Mouse (Mus musculus): ENCODE measurements around the gene Spem2. TPM values are rescaled to one million over a fixed set of nuclear protein-coding genes. Genes with fewer than 3 reads are reported as not detected.
"Not testable (repeated sequence)": the region's sequence is repeated elsewhere in the genome, so short reads cannot be mapped to it uniquely, and the experiment has no call there.

Spem2 gene
- not detected in 2 replicates for polyA plus RNA-seq (2015; fragmentation: Nextera tagmentation; extraction: Ambion mirVana)

DNA sequence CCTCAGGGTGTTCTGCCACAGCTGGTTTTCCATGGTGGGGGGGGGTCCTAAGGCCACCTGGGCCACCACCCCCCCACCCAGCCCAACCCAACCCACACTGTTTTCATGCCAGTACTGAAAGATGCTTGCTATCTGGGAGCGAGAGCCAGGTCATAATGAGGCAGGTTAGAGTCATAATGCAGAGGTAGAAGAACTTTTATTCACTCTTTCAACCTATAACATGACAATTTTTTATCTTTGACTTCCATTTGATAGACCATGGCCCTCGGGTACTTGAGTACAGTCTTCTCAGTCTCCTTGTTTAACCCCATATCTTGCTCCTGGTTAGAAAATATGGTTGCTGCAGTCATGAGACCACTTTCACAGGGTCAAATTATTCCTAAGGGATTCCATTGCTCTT lies at the start of gene Spem2:
TSS of gene Spem2 (minus strand) at position 101 of the 400 bp plus-strand sequence.
- Histone ChIP-seq H3K27me3 (ENCODE audit: control insufficient read depth, insufficient read depth, low read length) (no peaks in the 10 kb centered on the region), H3K9me3 (replicated peaks; ENCODE audit: control insufficient read depth, low read length) (0 out of 2 replicates have a peak, but pooled peaks cover 3% of the 10 kb centered on the region), H3K9ac (ENCODE audit: low read length) (no peak within 1 kb of the TSS), H3K4me3 (ENCODE audit: low read length) (no peak within 1 kb of the TSS), H3K27ac (ENCODE audit: low read length) (no peak within 1 kb of the TSS), H3K4me2 (ENCODE audit: low read depth, low read length) (no peak within 1 kb of the TSS), H3K36me3 (ENCODE audit: control insufficient read depth, insufficient read depth) (no peaks in the 10 kb centered on the region), H3K4me1 (ENCODE audit: control insufficient read depth, insufficient read depth, low read length) (no peaks in the 10 kb centered on the region)
- ATAC-seq (replicated peaks; ENCODE audit: extremely low read depth, insufficient read depth, low FRiP score), result no peak
- 69% methylated on average over 2 of the region's 2 CpGs for WGBS

DNA sequence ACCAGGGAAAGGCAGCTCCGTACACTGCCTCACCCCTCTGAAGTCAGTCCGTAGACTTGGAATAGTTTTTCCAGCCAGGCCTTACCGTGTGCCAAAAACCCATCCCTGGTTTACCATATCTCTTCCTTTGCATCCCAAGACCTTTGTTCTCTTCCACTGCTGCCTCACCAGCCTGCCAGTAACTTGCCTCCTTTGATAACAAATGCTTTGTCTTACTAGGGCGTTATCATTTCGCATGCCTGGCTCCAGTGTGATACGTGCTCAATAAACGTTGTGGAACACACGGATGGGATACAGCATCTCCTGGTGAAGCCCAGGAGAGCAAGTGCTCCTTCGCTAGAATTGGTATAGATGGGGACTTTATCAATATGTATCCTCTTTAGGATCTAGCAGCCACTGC lies 49.1 kb upstream of the Spem2 start:
- ATAC-seq (replicated peaks; ENCODE audit: extremely low read depth, insufficient read depth, low FRiP score), result no peak
- H3K9ac ChIP-seq (ENCODE audit: low read length), result no peak overlapping the region
- H3K9me3 ChIP-seq (replicated peaks; ENCODE audit: control insufficient read depth, low read length), result no peaks in the 10 kb centered on the region
- WGBS, result 45% methylated on average over 9 of the region's 9 CpGs
- peaks cover 3% of the 10 kb centered on the region for H3K4me1 ChIP-seq (ENCODE audit: control insufficient read depth, insufficient read depth, low read length)
- H3K27ac ChIP-seq (ENCODE audit: low read length), result no peak overlapping the region
- no peaks in the 10 kb centered on the region for H3K27me3 ChIP-seq (ENCODE audit: control insufficient read depth, insufficient read depth, low read length)
- no peaks in the 10 kb centered on the region for H3K36me3 ChIP-seq (ENCODE audit: control insufficient read depth, insufficient read depth)
- H3K4me2 ChIP-seq (ENCODE audit: low read depth, low read length), result no peak overlapping the region
- H3K4me3 ChIP-seq (ENCODE audit: low read length), result no peak overlapping the region

GRCm38 (mm10) chr11:69865561-69865960 lies 47.3 kb upstream of the Spem2 start:
- Histone ChIP-seq H3K27me3 (ENCODE audit: control insufficient read depth, insufficient read depth, low read length) (no peaks in the 10 kb centered on the region), H3K9me3 (replicated peaks; ENCODE audit: control insufficient read depth, low read length) (no peaks in the 10 kb centered on the region), H3K27ac (ENCODE audit: low read length) (no peak overlapping the region), H3K4me1 (ENCODE audit: control insufficient read depth, insufficient read depth, low read length) (peaks cover 3% of the 10 kb centered on the region), H3K4me2 (ENCODE audit: low read depth, low read length) (no peak overlapping the region), H3K4me3 (ENCODE audit: low read length) (no peak overlapping the region), H3K36me3 (ENCODE audit: control insufficient read depth, insufficient read depth) (no peaks in the 10 kb centered on the region), H3K9ac (ENCODE audit: low read length) (no peak overlapping the region)
- ATAC-seq (replicated peaks; ENCODE audit: extremely low read depth, insufficient read depth, low FRiP score), result no peak
- 79% methylated on average over 9 of the region's 9 CpGs for WGBS

DNA sequence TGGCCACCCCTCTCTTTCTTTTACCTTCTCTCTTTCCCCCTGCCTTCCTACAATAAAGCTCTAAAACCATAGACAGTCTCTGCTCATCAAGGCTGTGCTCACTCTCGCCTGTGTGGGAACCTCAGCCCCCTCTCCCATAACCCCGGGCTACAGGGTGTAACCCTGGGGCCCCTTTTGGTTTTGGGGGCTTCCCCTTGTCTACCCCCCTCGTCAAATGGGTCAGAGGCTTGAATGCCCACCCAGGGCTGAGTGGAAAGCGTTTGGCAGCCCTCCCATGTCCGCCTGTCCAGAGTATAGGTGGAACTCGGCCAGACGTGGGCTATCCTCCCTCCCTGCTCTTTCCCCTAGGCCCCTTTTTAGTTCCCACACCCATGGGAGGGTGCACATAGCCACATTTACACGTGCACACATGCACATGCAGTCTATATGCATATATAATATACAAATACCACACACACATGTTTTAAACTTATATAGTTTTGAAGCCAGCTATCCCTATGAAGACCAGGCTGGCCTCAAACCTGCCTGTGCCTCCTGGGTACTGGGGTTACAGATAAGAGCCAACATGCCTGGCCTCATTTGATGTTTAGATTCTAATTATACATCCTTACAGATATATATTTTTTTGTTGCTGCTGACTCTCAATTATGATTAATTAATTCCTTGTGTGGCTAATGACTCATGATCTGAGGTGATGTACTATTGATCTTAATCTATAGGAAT lies 46.0 kb upstream of the Spem2 start:
- no peak overlapping the region; the same call in 1 of the 2 replicates for H3K9ac ChIP-seq (ENCODE audit: low read length)
- no peaks in the 10 kb centered on the region for H3K36me3 ChIP-seq (ENCODE audit: control insufficient read depth, insufficient read depth)
- no peaks in the 10 kb centered on the region for H3K27me3 ChIP-seq (ENCODE audit: control insufficient read depth, insufficient read depth, low read length)
- no peak overlapping the region for H3K4me3 ChIP-seq (ENCODE audit: low read length)
- H3K4me1 ChIP-seq (ENCODE audit: control insufficient read depth, insufficient read depth, low read length), result peaks cover 3% of the 10 kb centered on the region
- H3K9me3 ChIP-seq (replicated peaks; ENCODE audit: control insufficient read depth, low read length), result no peaks in the 10 kb centered on the region
- ATAC-seq (replicated peaks; ENCODE audit: extremely low read depth, insufficient read depth, low FRiP score), result no peak
- H3K27ac ChIP-seq (ENCODE audit: low read length), result peak overlapping the region; percentile 35; the same call in 1 of the 2 replicates
- no peak overlapping the region for H3K4me2 ChIP-seq (ENCODE audit: low read depth, low read length)
- WGBS, result 38% methylated on average over 8 of the region's 8 CpGs

GRCm38 (mm10) chr11:69863729-69864128 lies 45.5 kb upstream of the Spem2 start:
- ATAC-seq (replicated peaks; ENCODE audit: extremely low read depth, insufficient read depth, low FRiP score), result peak; percentile 52
- not testable (repeated sequence) for H3K27ac ChIP-seq (ENCODE audit: low read length); H3K9me3 ChIP-seq (replicated peaks; ENCODE audit: control insufficient read depth, low read length); H3K4me3 ChIP-seq (ENCODE audit: low read length); H3K27me3 ChIP-seq (ENCODE audit: control insufficient read depth, insufficient read depth, low read length); H3K4me1 ChIP-seq (ENCODE audit: control insufficient read depth, insufficient read depth, low read length); H3K4me2 ChIP-seq (ENCODE audit: low read depth, low read length); H3K9ac ChIP-seq (ENCODE audit: low read length); H3K36me3 ChIP-seq (ENCODE audit: control insufficient read depth, insufficient read depth)
- WGBS, result 38% methylated on average over 3 of the region's 3 CpGs

DNA sequence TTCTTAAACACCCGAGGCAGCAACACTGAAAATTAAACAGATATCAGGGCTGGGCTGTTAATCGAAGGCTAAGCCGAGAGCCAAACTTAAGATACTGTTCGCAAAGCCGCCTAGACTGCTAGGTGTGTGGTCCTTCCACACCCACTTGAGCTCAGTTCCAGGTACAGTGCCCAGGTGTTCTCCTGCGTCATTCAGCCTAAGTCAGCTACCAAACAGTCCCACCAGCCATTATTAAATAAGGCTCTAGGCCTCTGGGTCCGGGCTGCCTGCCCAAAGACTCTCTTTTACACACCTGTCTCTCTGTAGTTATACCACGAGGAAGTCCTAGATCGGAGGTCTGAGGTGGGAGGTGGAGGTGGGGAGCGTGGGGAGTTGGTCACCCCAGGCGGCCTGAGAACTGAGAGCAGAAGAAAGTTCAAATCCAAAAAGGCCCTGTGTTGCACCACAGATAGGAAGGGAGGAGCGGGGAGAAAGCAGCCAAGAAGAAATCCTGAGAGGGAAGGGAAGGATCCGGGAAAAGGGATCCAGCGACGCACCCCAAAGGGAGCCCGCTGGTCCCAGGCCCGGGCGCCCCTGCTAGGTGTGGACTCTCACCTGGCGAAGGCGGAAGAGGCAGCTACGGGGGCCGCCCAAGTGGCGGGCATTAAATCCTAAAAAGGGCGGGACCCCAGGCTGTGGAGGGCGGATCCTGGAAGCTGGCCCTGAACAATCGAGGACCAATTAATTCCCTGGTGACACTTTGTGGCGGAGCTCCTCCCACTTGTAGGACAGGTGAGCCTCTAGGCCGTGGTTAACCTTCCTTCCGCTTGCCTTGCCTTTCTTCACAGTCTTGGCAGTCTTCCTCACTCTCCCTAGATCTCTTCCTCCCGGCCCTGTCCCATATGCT lies 40.1 kb upstream of the Spem2 start, which contains the start of gene Tnk1:
TSS of gene Tnk1 (minus strand) at position 618 of the 886 bp plus-strand sequence.
- WGBS, result 25% methylated on average over 30 of the region's 30 CpGs
- Histone ChIP-seq H3K4me3 (ENCODE audit: low read length) (no peak within 1 kb of the TSS), H3K4me1 (ENCODE audit: control insufficient read depth, insufficient read depth, low read length) (peaks cover 3% of the 10 kb centered on the region), H3K4me2 (ENCODE audit: low read depth, low read length) (no peak within 1 kb of the TSS), H3K27me3 (ENCODE audit: control insufficient read depth, insufficient read depth, low read length) (peaks cover 12% of the 10 kb centered on the region; the same call in 1 of the 2 replicates), H3K36me3 (ENCODE audit: control insufficient read depth, insufficient read depth) (no peaks in the 10 kb centered on the region), H3K27ac (ENCODE audit: low read length) (no peak within 1 kb of the TSS), H3K9me3 (replicated peaks; ENCODE audit: control insufficient read depth, low read length) (no peaks in the 10 kb centered on the region), H3K9ac (ENCODE audit: low read length) (no peak within 1 kb of the TSS)
- no peak for ATAC-seq (replicated peaks; ENCODE audit: extremely low read depth, insufficient read depth, low FRiP score)

DNA sequence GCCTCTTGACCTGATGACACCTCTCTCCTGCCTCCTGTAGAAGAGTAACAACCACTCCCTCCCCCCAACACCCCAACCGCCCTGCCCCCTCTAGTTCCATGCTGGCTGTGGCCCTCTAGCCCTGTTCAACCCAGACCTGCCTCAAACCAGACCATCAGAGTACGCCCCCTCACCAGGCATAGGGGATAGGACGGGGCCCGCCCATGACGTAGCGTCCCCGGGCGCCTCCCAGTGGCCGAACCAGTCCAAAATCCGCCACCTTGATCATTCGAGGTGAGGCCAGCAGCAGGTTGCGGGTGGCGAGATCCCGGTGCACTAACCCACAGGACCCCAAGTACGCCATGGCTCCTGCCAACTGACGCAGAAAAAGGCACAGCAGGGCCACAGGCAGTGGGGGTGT lies 37.1 kb upstream of the Spem2 start:
- Histone ChIP-seq H3K4me2 (ENCODE audit: low read depth, low read length) (no peak overlapping the region), H3K9me3 (replicated peaks; ENCODE audit: control insufficient read depth, low read length) (no peaks in the 10 kb centered on the region), H3K4me1 (ENCODE audit: control insufficient read depth, insufficient read depth, low read length) (peaks cover 8% of the 10 kb centered on the region), H3K4me3 (ENCODE audit: low read length) (no peak overlapping the region), H3K27ac (ENCODE audit: low read length) (no peak overlapping the region), H3K9ac (ENCODE audit: low read length) (no peak overlapping the region), H3K27me3 (ENCODE audit: control insufficient read depth, insufficient read depth, low read length) (peaks cover 12% of the 10 kb centered on the region; the same call in 1 of the 2 replicates), H3K36me3 (ENCODE audit: control insufficient read depth, insufficient read depth) (peaks cover 14% of the 10 kb centered on the region)
- 19% methylated on average over 16 of the region's 16 CpGs for WGBS
- 0 out of 2 replicates have a peak, but pooled peaks have one; percentile 44 for ATAC-seq (replicated peaks; ENCODE audit: extremely low read depth, insufficient read depth, low FRiP score)

DNA sequence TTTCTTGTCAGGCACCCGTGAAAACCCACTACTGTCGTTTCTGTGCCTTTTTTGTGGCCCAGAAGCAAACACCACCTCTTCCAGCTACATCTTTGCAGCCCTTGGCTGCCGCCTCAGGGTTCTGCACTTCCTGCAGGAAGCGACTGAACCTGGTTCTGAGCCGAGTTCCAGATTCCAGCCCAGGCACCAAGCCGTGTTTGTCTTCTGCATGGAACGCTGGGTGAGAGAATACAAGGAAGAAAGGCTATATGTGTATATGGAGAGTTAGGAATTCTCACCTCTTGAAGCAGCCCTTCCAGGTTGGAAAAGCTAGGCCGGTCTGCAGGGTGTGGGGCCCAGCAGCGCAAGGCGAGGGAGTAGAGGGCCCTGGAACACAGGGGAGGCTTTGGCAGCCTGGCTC lies 36.4 kb upstream of the Spem2 start:
- H3K9me3 ChIP-seq (replicated peaks; ENCODE audit: control insufficient read depth, low read length), result no peaks in the 10 kb centered on the region
- 80% methylated on average over 10 of the region's 10 CpGs for WGBS
- no peak overlapping the region for H3K4me3 ChIP-seq (ENCODE audit: low read length)
- H3K4me1 ChIP-seq (ENCODE audit: control insufficient read depth, insufficient read depth, low read length), result peaks cover 8% of the 10 kb centered on the region
- peaks cover 20% of the 10 kb centered on the region for H3K36me3 ChIP-seq (ENCODE audit: control insufficient read depth, insufficient read depth)
- H3K27me3 ChIP-seq (ENCODE audit: control insufficient read depth, insufficient read depth, low read length), result peaks cover 12% of the 10 kb centered on the region; the same call in 1 of the 2 replicates
- no peak overlapping the region for H3K9ac ChIP-seq (ENCODE audit: low read length)
- no peak overlapping the region for H3K4me2 ChIP-seq (ENCODE audit: low read depth, low read length)
- no peak for ATAC-seq (replicated peaks; ENCODE audit: extremely low read depth, insufficient read depth, low FRiP score)
- H3K27ac ChIP-seq (ENCODE audit: low read length), result no peak overlapping the region

DNA sequence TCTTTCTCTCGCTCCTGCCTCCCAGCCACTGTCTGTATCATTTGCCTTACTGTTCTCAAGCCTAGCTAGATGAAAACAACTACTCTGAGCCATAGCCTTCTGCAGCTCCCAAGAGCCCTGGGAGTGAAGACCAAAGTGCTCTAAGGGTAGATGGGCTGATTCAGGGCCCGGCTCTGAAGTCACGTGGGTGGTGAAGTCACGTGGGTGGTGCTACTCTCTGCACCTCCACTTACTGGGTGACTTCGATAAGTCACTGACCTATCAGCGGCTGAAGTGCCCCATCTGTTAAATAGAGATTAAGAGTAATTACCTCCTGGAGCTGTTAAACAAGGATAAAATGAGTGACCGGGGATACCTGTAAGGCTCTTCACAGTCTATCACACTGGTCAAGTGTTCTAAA lies 35.7 kb upstream of the Spem2 start:
- H3K9ac ChIP-seq (ENCODE audit: low read length), result no peak overlapping the region
- H3K27me3 ChIP-seq (ENCODE audit: control insufficient read depth, insufficient read depth, low read length), result peaks cover 12% of the 10 kb centered on the region; the same call in 1 of the 2 replicates
- H3K27ac ChIP-seq (ENCODE audit: low read length), result no peak overlapping the region
- peaks cover 11% of the 10 kb centered on the region for H3K4me1 ChIP-seq (ENCODE audit: control insufficient read depth, insufficient read depth, low read length)
- no peak overlapping the region for H3K4me3 ChIP-seq (ENCODE audit: low read length)
- ATAC-seq (replicated peaks; ENCODE audit: extremely low read depth, insufficient read depth, low FRiP score), result no peak
- WGBS, result 33% methylated on average over 7 of the region's 7 CpGs
- H3K9me3 ChIP-seq (replicated peaks; ENCODE audit: control insufficient read depth, low read length), result no peaks in the 10 kb centered on the region
- no peak overlapping the region for H3K4me2 ChIP-seq (ENCODE audit: low read depth, low read length)
- peaks cover 25% of the 10 kb centered on the region for H3K36me3 ChIP-seq (ENCODE audit: control insufficient read depth, insufficient read depth)

All from heart, embryonic 16.5 days (tissue).